Mouse (Mus musculus): ENCODE measurements around the gene Nfkbib. TPM values are rescaled to one million over a fixed set of nuclear protein-coding genes. Genes with fewer than 3 reads are reported as not detected.

The Nfkbib gene
- polyA plus RNA-seq, 2 experiments = 15.0 to 27.0 TPM

DNA sequence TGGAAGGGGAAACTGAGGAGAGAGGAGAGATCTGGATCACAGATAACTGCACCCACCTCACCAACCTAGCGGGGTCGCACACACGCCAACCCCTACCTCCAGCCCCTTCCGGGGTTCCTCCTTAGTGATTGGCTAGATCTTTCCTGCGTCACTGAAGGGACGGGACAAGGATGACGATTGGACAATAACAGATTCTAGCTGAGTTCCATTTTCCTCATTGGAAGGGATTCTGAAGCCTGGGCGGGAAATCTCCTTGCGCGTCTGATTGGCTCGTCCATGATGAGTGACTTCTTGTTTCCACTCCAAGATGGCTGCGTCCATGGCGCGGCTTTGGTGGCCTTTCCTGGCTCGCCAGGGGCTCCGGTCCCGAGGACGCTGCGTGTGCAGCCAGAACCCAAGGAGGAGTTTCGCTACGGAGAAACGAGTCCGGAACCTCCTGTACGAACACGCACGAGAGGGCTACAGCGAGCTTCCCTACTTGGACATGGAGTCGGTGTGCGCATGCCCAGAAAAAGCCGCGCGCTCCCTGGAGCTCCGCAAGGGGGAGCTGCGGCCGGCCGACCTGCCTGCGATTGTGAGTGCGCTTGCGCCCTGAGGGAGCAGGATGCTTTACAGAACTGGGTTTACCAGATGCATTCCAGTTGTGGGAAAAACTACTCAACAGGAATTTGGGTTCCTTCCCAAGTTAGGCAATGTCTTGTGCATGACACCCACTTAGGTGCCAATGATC lies 25.4 kb downstream of the Nfkbib start, which contains the start of the genes Mrps12 and Sars2:
Mrps12 (minus strand) TSS at position 112 of the 730 bp plus-strand sequence.
Sars2 (plus strand) TSS at position 284 of the 730 bp plus-strand sequence.
- H3K27ac ChIP-seq = peak within 1 kb of the TSS; percentile 63
- H3K4me2 ChIP-seq (ENCODE audit: low read depth) = peak within 1 kb of the TSS; percentile 93
- peak; percentile 99 for TF ChIP-seq CTCF (IDR thresholded peaks at IDR 0.05; ENCODE audit: low read depth)
- no peak for TF ChIP-seq EP300 (IDR thresholded peaks at IDR 0.05; ENCODE audit: low read depth)
- H3K4me3 ChIP-seq (ENCODE audit: insufficient read depth in 1 of 2, low read depth in 2 of 2, low read length in 2 of 2) = peak within 1 kb of the TSS; percentile 77 to 88
- ATAC-seq (ENCODE audit: insufficient read depth) = peak; percentile 94
- peaks cover 6 to 13% of the 10 kb centered on the region in 2 experiments for H3K4me1 ChIP-seq (replicated peaks; ENCODE audit: control insufficient read depth in 2 of 2, insufficient read depth in 2 of 2, low read length in 1 of 2)
- peaks cover 3% of the 10 kb centered on the region for H3K36me3 ChIP-seq (replicated peaks; ENCODE audit: control insufficient read depth, insufficient read depth, low read depth)
- DNase-seq (ENCODE audit: low read depth in 3 of 3, low spot score in 3 of 3) = peak; percentile 97 to 99 (median 98)
- no peaks in the 10 kb centered on the region for H3K9me3 ChIP-seq (ENCODE audit: control insufficient read depth, low read length)
- peak within 1 kb of the TSS; percentile 94 for H3K9ac ChIP-seq (replicated peaks)
- under 1% methylated on average over 39 of the region's 39 CpGs for WGBS (ENCODE audit: insufficient replicate concordance)
- no peaks in the 10 kb centered on the region for H3K27me3 ChIP-seq (ENCODE audit: control insufficient read depth, insufficient read depth, low read length)

GRCm38 (mm10) chr7:28741368-28741708 lies 26.0 kb downstream of the Nfkbib start:
- DNase-seq (ENCODE audit: low read depth in 3 of 3, low spot score in 3 of 3) (no peak), ATAC-seq (ENCODE audit: insufficient read depth) (peak; percentile 22)
- TF ChIP-seq CTCF (IDR thresholded peaks at IDR 0.05; ENCODE audit: low read depth) (no peak), EP300 (IDR thresholded peaks at IDR 0.05; ENCODE audit: low read depth) (no peak)
- Histone ChIP-seq H3K9ac (replicated peaks) (peak overlapping the region; percentile 94), H3K36me3 (replicated peaks; ENCODE audit: control insufficient read depth, insufficient read depth, low read depth) (peaks cover 3% of the 10 kb centered on the region), H3K4me2 (ENCODE audit: low read depth) (peak overlapping the region; percentile 93), H3K4me3 (ENCODE audit: insufficient read depth in 1 of 2, low read depth in 2 of 2, low read length in 2 of 2) (peak overlapping the region; percentile 77 to 88), H3K27me3 (ENCODE audit: control insufficient read depth, insufficient read depth, low read length) (no peaks in the 10 kb centered on the region), H3K9me3 (ENCODE audit: control insufficient read depth, low read length) (no peaks in the 10 kb centered on the region), H3K27ac (peak overlapping the region; percentile 59), H3K4me1 (replicated peaks; ENCODE audit: control insufficient read depth in 2 of 2, insufficient read depth in 2 of 2, low read length in 1 of 2) (peaks cover 6 to 13% of the 10 kb centered on the region in 2 experiments)
- 2% methylated on average over 13 of the region's 13 CpGs for WGBS (ENCODE audit: insufficient replicate concordance)

GRCm38 (mm10) chr7:28740949-28741348 lies 26.4 kb downstream of the Nfkbib start:
- peaks cover 6 to 13% of the 10 kb centered on the region in 2 experiments for H3K4me1 ChIP-seq (replicated peaks; ENCODE audit: control insufficient read depth in 2 of 2, insufficient read depth in 2 of 2, low read length in 1 of 2)
- H3K4me3 ChIP-seq (ENCODE audit: insufficient read depth in 1 of 2, low read depth in 2 of 2, low read length in 2 of 2) = peak overlapping the region; percentile 77 to 88
- ATAC-seq (ENCODE audit: insufficient read depth) (no peak), DNase-seq (ENCODE audit: low read depth in 3 of 3, low spot score in 3 of 3) (no peak)
- 29% methylated on average over 9 of the region's 9 CpGs for WGBS (ENCODE audit: insufficient replicate concordance)
- H3K27me3 ChIP-seq (ENCODE audit: control insufficient read depth, insufficient read depth, low read length) = no peaks in the 10 kb centered on the region
- H3K36me3 ChIP-seq (replicated peaks; ENCODE audit: control insufficient read depth, insufficient read depth, low read depth) = peaks cover 3% of the 10 kb centered on the region
- H3K9me3 ChIP-seq (ENCODE audit: control insufficient read depth, low read length) = no peaks in the 10 kb centered on the region
- peak overlapping the region; percentile 59 for H3K27ac ChIP-seq
- peak overlapping the region; percentile 93 for H3K4me2 ChIP-seq (ENCODE audit: low read depth)
- H3K9ac ChIP-seq (replicated peaks) = peak overlapping the region; percentile 94
- peak; percentile 21; the same call in 1 of the 2 replicates for TF ChIP-seq CTCF (IDR thresholded peaks at IDR 0.05; ENCODE audit: low read depth)
- no peak for TF ChIP-seq EP300 (IDR thresholded peaks at IDR 0.05; ENCODE audit: low read depth)

DNA sequence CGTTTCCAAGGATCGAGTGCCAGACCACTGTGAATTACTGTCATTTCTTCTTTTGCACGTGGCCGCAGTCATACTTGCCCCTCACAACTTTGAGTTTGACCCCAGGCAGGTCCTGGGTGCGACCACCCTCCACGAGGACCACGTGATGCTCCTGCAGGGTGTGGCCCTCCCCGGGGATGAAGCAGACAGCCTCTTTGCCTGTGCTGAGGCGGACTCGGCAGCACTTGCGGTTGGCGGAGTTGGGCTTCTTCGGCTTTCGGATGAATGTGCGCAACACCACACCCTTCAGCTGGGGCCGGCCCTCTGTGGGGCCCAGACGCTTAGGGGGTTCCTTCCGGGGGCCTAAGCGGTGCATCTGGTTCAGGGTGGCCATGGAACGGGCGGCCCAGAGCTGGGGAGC lies 27.5 kb downstream of the Nfkbib start:
- peaks cover 6 to 13% of the 10 kb centered on the region in 2 experiments for H3K4me1 ChIP-seq (replicated peaks; ENCODE audit: control insufficient read depth in 2 of 2, insufficient read depth in 2 of 2, low read length in 1 of 2)
- H3K4me2 ChIP-seq (ENCODE audit: low read depth) = no peak overlapping the region
- 84% methylated on average over 21 of the region's 21 CpGs for WGBS (ENCODE audit: insufficient replicate concordance)
- H3K27ac ChIP-seq = no peak overlapping the region
- H3K4me3 ChIP-seq (ENCODE audit: insufficient read depth in 1 of 2, low read depth in 2 of 2, low read length in 2 of 2) = no peak overlapping the region
- peaks cover 3% of the 10 kb centered on the region; the same call in 1 of the 2 replicates for H3K36me3 ChIP-seq (replicated peaks; ENCODE audit: control insufficient read depth, insufficient read depth, low read depth)
- H3K9me3 ChIP-seq (ENCODE audit: control insufficient read depth, low read length) = no peaks in the 10 kb centered on the region
- DNase-seq (ENCODE audit: low read depth in 3 of 3, low spot score in 3 of 3) (no peak), ATAC-seq (ENCODE audit: insufficient read depth) (no peak)
- H3K9ac ChIP-seq (replicated peaks) = no peak overlapping the region
- TF ChIP-seq CTCF (IDR thresholded peaks at IDR 0.05; ENCODE audit: low read depth) (no peak), EP300 (IDR thresholded peaks at IDR 0.05; ENCODE audit: low read depth) (no peak)
- no peaks in the 10 kb centered on the region for H3K27me3 ChIP-seq (ENCODE audit: control insufficient read depth, insufficient read depth, low read length)

DNA sequence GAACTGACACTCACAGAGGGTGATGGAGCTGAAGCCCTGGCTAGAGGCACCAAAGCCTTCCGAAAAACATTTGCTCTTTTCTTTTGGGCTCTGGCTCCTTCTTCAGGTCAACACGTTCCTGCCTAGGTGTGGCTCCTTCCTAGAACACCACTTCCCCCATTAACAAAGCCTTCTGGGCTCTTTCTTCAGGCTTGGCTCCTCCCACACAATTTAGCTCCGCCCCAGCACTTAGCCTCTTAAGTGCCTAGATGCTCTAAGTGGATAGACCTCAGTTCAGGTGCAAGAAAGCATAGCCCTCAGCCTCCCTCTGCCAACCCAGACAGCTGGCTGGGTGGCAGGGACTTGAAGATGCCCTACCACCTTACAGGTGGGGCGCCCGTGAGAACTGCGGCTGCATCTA lies 31.6 kb downstream of the Nfkbib start:
- Histone ChIP-seq H3K4me2 (ENCODE audit: low read depth) (no peak overlapping the region), H3K9ac (replicated peaks) (no peak overlapping the region), H3K27me3 (ENCODE audit: control insufficient read depth, insufficient read depth, low read length) (no peaks in the 10 kb centered on the region), H3K27ac (no peak overlapping the region), H3K4me3 (ENCODE audit: insufficient read depth in 1 of 2, low read depth in 2 of 2, low read length in 2 of 2) (no peak overlapping the region), H3K36me3 (replicated peaks; ENCODE audit: control insufficient read depth, insufficient read depth, low read depth) (peaks cover 3% of the 10 kb centered on the region; the same call in 1 of the 2 replicates), H3K4me1 (replicated peaks; ENCODE audit: control insufficient read depth in 2 of 2, insufficient read depth in 2 of 2, low read length in 1 of 2) (peaks cover 0 to 9% of the 10 kb centered on the region in 2 experiments; a peak in 3 of 4 replicates), H3K9me3 (ENCODE audit: control insufficient read depth, low read length) (peaks cover 3% of the 10 kb centered on the region)
- 71% methylated on average over 6 of the region's 6 CpGs for WGBS (ENCODE audit: insufficient replicate concordance)
- TF ChIP-seq CTCF (IDR thresholded peaks at IDR 0.05; ENCODE audit: low read depth) (no peak), EP300 (IDR thresholded peaks at IDR 0.05; ENCODE audit: low read depth) (no peak)
- ATAC-seq (ENCODE audit: insufficient read depth) = no peak
- no peak for DNase-seq (ENCODE audit: low read depth in 3 of 3, low spot score in 3 of 3)

Data from liver, embryonic 14.5 days (tissue).